In genomic region chr14:32960481-32960880, GRCm38 (mm10) we compare ENCODE assay signal across 8 mouse cellular contexts. TPM values are rescaled to one million over a fixed set of nuclear protein-coding genes. Genes with fewer than 3 reads are reported as not detected.
A peak's percentile ranks its signal among the peaks of the same experiment; 100 is the strongest.
DNase-seq lines count a peak whose midpoint lies in the region; ATAC-seq and TF ChIP-seq lines count a peak whose summit lies in the region.

No protein-coding gene starts in this region.

- no peak for TF ChIP-seq EP300 in CH12.LX (IDR thresholded peaks at IDR 0.05; ENCODE audit: low read length)

- H3K27me3 ChIP-seq in CH12.LX (replicated peaks): no peaks in the 10 kb centered on the region

- peaks cover 60 to 92% of the 10 kb centered on the region in 2 experiments for H3K36me3 ChIP-seq in CH12.LX (replicated peaks in 1 of 2; ENCODE audit: control insufficient read depth in 1 of 2, insufficient read depth in 1 of 2, low read length in 1 of 2)

- peak; percentile 55 for DNase-seq in CH12.LX (ENCODE audit: extremely low read depth)
- peak; percentile 63 to 86 for DNase-seq in adrenal gland, adult (ENCODE audit: inconsistent age in 2 of 2, low spot score in 1 of 2)
- peak; percentile 59 to 84 for DNase-seq in layer of hippocampus, adult 18-20 months (ENCODE audit: low spot score in 2 of 2)
- DNase-seq in lung, postnatal 10 days: peak; percentile 81
- peak; percentile 73 for DNase-seq in right cerebral cortex, postnatal 14 days

- peak; percentile 46 to 66 for TF ChIP-seq CTCF in CH12.LX (conservative IDR thresholded peaks at IDR 0.05 in 1 of 2, IDR thresholded peaks at IDR 0.05 in 1 of 2; ENCODE audit: low read depth in 2 of 2, low read length in 2 of 2)

- ATAC-seq in common myeloid progenitor, adult 5-6 weeks (replicated peaks; ENCODE audit: low read depth, poor library complexity, severe bottlenecking): peak; percentile 65; the same call in 1 of the 2 replicates
- ATAC-seq in granulocyte monocyte progenitor cell, adult 5-6 weeks (replicated peaks; ENCODE audit: poor library complexity, severe bottlenecking): peak; percentile 62; the same call in 1 of the 2 replicates
- ATAC-seq in erythroid progenitor cell, adult 5-6 weeks (replicated peaks; ENCODE audit: low FRiP score, poor library complexity, severe bottlenecking): no peak

- TF ChIP-seq RAD21 in CH12.LX (IDR thresholded peaks at IDR 0.05; ENCODE audit: low read depth, low read length): peak; percentile 48

- H3K9ac ChIP-seq in CH12.LX (ENCODE audit: insufficient read depth, low read depth): no peak overlapping the region

- H3K9me3 ChIP-seq in CH12.LX (replicated peaks; ENCODE audit: low read length): no peaks in the 10 kb centered on the region

- in situ Hi-C loops in CH12.LX (cut with MboI; ENCODE audit: low pct_ligation_motif_present, low pct_unique_long_range_greater_than_20kb, low sequenced_read_pairs): no loop called here

- no peaks in the 10 kb centered on the region for H3K79me2 ChIP-seq in CH12.LX (replicated peaks; ENCODE audit: control insufficient read depth, extremely low read depth, insufficient read depth, poor library complexity, severe bottlenecking)

- no peak overlapping the region for H3K27ac ChIP-seq in CH12.LX (ENCODE audit: insufficient read depth, low read depth)

- no peak overlapping the region for H3K4me2 ChIP-seq in CH12.LX (ENCODE audit: insufficient read depth, low read depth, poor library complexity, severe bottlenecking)

- dilution Hi-C loops in CH12.LX (cut with MboI; ENCODE audit: extremely low pct_ligation_motif_present, extremely low pct_unique_long_range_greater_than_20kb, low sequenced_read_pairs): no loop called here

- H3K4me3 ChIP-seq in CH12.LX (replicated peaks in 1 of 3; ENCODE audit: low read depth in 2 of 3, low read length in 2 of 3, poor library complexity in 1 of 3): no peak overlapping the region

- no peak for TF ChIP-seq POLR2A in CH12.LX (IDR thresholded peaks at IDR 0.05; ENCODE audit: low read depth, low read length)

- H3K4me1 ChIP-seq in CH12.LX (ENCODE audit: control insufficient read depth in 1 of 2, insufficient read depth in 2 of 2): no peaks in the 10 kb centered on the region

TF ChIP-seq in CH12.LX, 34 proteins besides CTCF, POLR2A, EP300 and RAD21:
- no peak for TF ChIP-seq MAZ (IDR thresholded peaks at IDR 0.05; ENCODE audit: low read depth, low read length)
- TF ChIP-seq SMC3 (IDR thresholded peaks at IDR 0.05; ENCODE audit: low read depth, low read length): peak; percentile 52
- TF ChIP-seq ZMIZ1 (IDR thresholded peaks at IDR 0.05; ENCODE audit: low read depth, low read length): no peak

RNA-seq across cellular contexts. Expression of gene Lrrc18, which starts 30.7 kb away (rescaled TPM):
- 0.08 TPM in 2 replicates for total RNA-seq in CH12.LX (2012; rRNA removed)
- not detected in 2 replicates for total RNA-seq in CH12.LX (2014; rRNA removed)
- polyA plus RNA-seq in CH12.LX (2012; ENCODE audit: insufficient read length, low read depth): 0.76 TPM in 1 of 2 replicates, not detected in the other
- total RNA-seq in common myeloid progenitor, adult 5-6 weeks (2017): 0.27 TPM in 1 of 2 replicates, not detected in the other
- not detected in 2 replicates for total RNA-seq in granulocyte monocyte progenitor cell, adult 5-6 weeks (2014; fragmentation: Nextera tagmentation)
- total RNA-seq in granulocyte monocyte progenitor cell, adult 5-6 weeks (2017): 0.05 and 0.13 TPM in 2 replicates
- total RNA-seq in layer of hippocampus, adult 18-20 months (2021): under 1 TPM; 0.42 to 0.43 TPM
- not detected in 2 replicates for total RNA-seq in erythroid progenitor cell, adult 5-6 weeks (2015; ENCODE audit: low replicate concordance)
- total RNA-seq in erythroid progenitor cell, adult 5-6 weeks (2017; ENCODE audit: low replicate concordance): not detected in 2 replicates
